Mouse (Mus musculus) CH12.LX (cell line): ENCODE results near the gene Polr2b. TPM values are rescaled to one million over a fixed set of nuclear protein-coding genes. Genes with fewer than 3 reads are reported as not detected.

Source experiments
- DNase-seq: peaks from one replicate; pipeline ENCODE4 v3.0.0-alpha.2; 2013; ENCODE audit errors: extremely low read depth
- H3K27ac ChIP-seq: 2 replicates; pipeline ENCODE4 v1.5.1; 2012; ENCODE audit warnings: low read depth, mild to moderate bottlenecking, control low read depth, moderate library complexity; ENCODE audit not compliant: insufficient read depth
- H3K27me3 ChIP-seq: replicated peaks from 2 replicates; pipeline ENCODE3; 2012; ENCODE audit warnings: inconsistent platforms
- H3K36me3 ChIP-seq, 2 experiments: replicated peaks in 1 of 2; 2 replicates each; pipeline versions ENCODE3 to v1.6.1; 2012; ENCODE audit warnings: inconsistent platforms in 1 of 2, low read length in 1 of 2, mild to moderate bottlenecking in 1 of 2, mixed read lengths in 1 of 2, moderate library complexity in 1 of 2; ENCODE audit not compliant: control insufficient read depth in 1 of 2, insufficient read depth in 1 of 2
- H3K4me1 ChIP-seq, 2 experiments: 2 replicates each; pipeline ENCODE4 v1.6.1; 2012; ENCODE audit warnings: inconsistent platforms in 1 of 2, moderate library complexity in 1 of 2; ENCODE audit not compliant: insufficient read depth in 2 of 2, control insufficient read depth in 1 of 2
- H3K4me2 ChIP-seq: 2 replicates; pipeline ENCODE4 v1.6.1; 2012; ENCODE audit warnings: low read depth, mild to moderate bottlenecking, control low read depth; ENCODE audit not compliant: poor library complexity, insufficient read depth, severe bottlenecking
- H3K4me3 ChIP-seq, 3 experiments: fragments of 150-350 bp in 1 of 3; sonication (generic) in 1 of 3; replicated peaks in 1 of 3; 2 replicates each; pipeline versions ENCODE3 to v1.5.1; 2011 to 2012; ENCODE audit warnings: low read depth in 2 of 3, low read length in 2 of 3, mild to moderate bottlenecking in 2 of 3, moderate library complexity in 2 of 3, control low read depth in 1 of 3, improper control_type of control experiment in 1 of 3, inconsistent platforms in 1 of 3, mixed read lengths in 1 of 3; ENCODE audit not compliant: poor library complexity in 1 of 3
- H3K79me2 ChIP-seq: replicated peaks from 2 replicates; pipeline ENCODE4 v1.6.1; 2012; ENCODE audit warnings: mild to moderate bottlenecking, moderate library complexity; ENCODE audit not compliant: control insufficient read depth, poor library complexity, insufficient read depth, severe bottlenecking; ENCODE audit errors: extremely low read depth
- H3K9ac ChIP-seq: 2 replicates; pipeline ENCODE4 v1.6.1; 2012; ENCODE audit warnings: low read depth, mild to moderate bottlenecking, control low read depth, moderate library complexity; ENCODE audit not compliant: insufficient read depth
- H3K9me3 ChIP-seq: replicated peaks from 2 replicates; pipeline ENCODE3; 2012; ENCODE audit warnings: low read length, inconsistent platforms, mixed read lengths
- CHD2 ChIP-seq: IDR thresholded peaks from 2 replicates; pipeline ENCODE4 v1.6.1; 2011; ENCODE audit warnings: low read length, improper control_type of control experiment
- CTCF ChIP-seq, 2 experiments: IDR thresholded peaks in 1 of 2; conservative IDR thresholded peaks in 1 of 2; 2 replicates each; pipeline ENCODE4 v1.5.1; 2011 to 2012; ENCODE audit warnings: low read depth in 2 of 2, low read length in 2 of 2, improper control_type of control experiment in 1 of 2, inconsistent platforms in 1 of 2, mild to moderate bottlenecking in 1 of 2, moderate library complexity in 1 of 2
- E2F4 ChIP-seq: IDR thresholded peaks from 2 replicates; pipeline ENCODE4 v1.6.1; 2011; ENCODE audit warnings: low read depth, low read length, improper control_type of control experiment; ENCODE audit not compliant: insufficient replicate concordance
- ETS1 ChIP-seq: conservative IDR thresholded peaks from 2 replicates; pipeline ENCODE4 v1.6.1; 2012; ENCODE audit warnings: low read depth, mild to moderate bottlenecking, inconsistent platforms, low read length, improper control_type of control experiment, moderate library complexity
- GABPA ChIP-seq: IDR thresholded peaks from 2 replicates; pipeline ENCODE4 v1.6.1; 2012; ENCODE audit warnings: low read depth, low read length, improper control_type of control experiment, inconsistent platforms; ENCODE audit not compliant: insufficient replicate concordance
- IRF4 ChIP-seq: IDR thresholded peaks from 2 replicates; pipeline ENCODE4 v1.6.1; 2014; ENCODE audit warnings: low read depth, mild to moderate bottlenecking, inconsistent platforms, low read length, improper control_type of control experiment
- JUN ChIP-seq: IDR thresholded peaks from 2 replicates; pipeline ENCODE4 v1.6.1; 2011; ENCODE audit warnings: low read depth, mild to moderate bottlenecking, low read length, improper control_type of control experiment, moderate library complexity; ENCODE audit not compliant: insufficient read depth
- KAT2A ChIP-seq: IDR thresholded peaks from 2 replicates; pipeline ENCODE4 v1.6.1; 2012; ENCODE audit warnings: low read length, improper control_type of control experiment, inconsistent platforms; ENCODE audit not compliant: insufficient replicate concordance
- MAFK ChIP-seq: IDR thresholded peaks from 2 replicates; pipeline ENCODE4 v1.6.1; 2011; ENCODE audit warnings: low read length, improper control_type of control experiment; ENCODE audit not compliant: insufficient replicate concordance
- MAZ ChIP-seq: IDR thresholded peaks from 2 replicates; pipeline ENCODE4 v1.6.1; 2012; ENCODE audit warnings: low read depth, mild to moderate bottlenecking, inconsistent platforms, low read length, improper control_type of control experiment, moderate library complexity
- NELFE ChIP-seq: IDR thresholded peaks from 2 replicates; pipeline ENCODE4 v1.6.1; 2011; ENCODE audit warnings: low read depth, low read length, improper control_type of control experiment
- NRF1 ChIP-seq: IDR thresholded peaks from 2 replicates; pipeline ENCODE4 v1.6.1; 2014; ENCODE audit warnings: low read depth, mild to moderate bottlenecking, inconsistent platforms, low read length, improper control_type of control experiment, moderate library complexity
- PAX5 ChIP-seq: IDR thresholded peaks from 2 replicates; pipeline ENCODE4 v1.6.1; 2012; ENCODE audit warnings: low read length, inconsistent platforms, mixed read lengths
- POLR2A ChIP-seq: IDR thresholded peaks from 2 replicates; pipeline ENCODE4 v1.6.1; 2011; ENCODE audit warnings: low read depth, mild to moderate bottlenecking, improper control_type of control experiment, low read length
- RAD21 ChIP-seq: IDR thresholded peaks from 2 replicates; pipeline ENCODE4 v1.6.1; 2011; ENCODE audit warnings: low read depth, mild to moderate bottlenecking, low read length, improper control_type of control experiment, moderate library complexity
- RCOR1 ChIP-seq: conservative IDR thresholded peaks from 2 replicates; pipeline ENCODE4 v1.6.1; 2012; ENCODE audit warnings: low read depth, mild to moderate bottlenecking, inconsistent platforms, low read length, improper control_type of control experiment
- SIN3A ChIP-seq: IDR thresholded peaks from 2 replicates; pipeline ENCODE4 v1.6.1; 2012; ENCODE audit warnings: low read length, improper control_type of control experiment, inconsistent platforms
- SMC3 ChIP-seq: IDR thresholded peaks from 2 replicates; pipeline ENCODE4 v1.6.1; 2011; ENCODE audit warnings: low read depth, low read length, improper control_type of control experiment
- TBP ChIP-seq: conservative IDR thresholded peaks from 2 replicates; pipeline ENCODE4 v1.6.1; 2011; ENCODE audit warnings: low read depth, low read length, improper control_type of control experiment
- UBTF ChIP-seq: IDR thresholded peaks from 2 replicates; pipeline ENCODE4 v1.6.1; 2012; ENCODE audit warnings: low read depth, mild to moderate bottlenecking, inconsistent platforms, low read length, improper control_type of control experiment, moderate library complexity
- USF1 ChIP-seq: IDR thresholded peaks from 2 replicates; pipeline ENCODE4 v1.6.1; 2014; ENCODE audit warnings: low read depth, mild to moderate bottlenecking, inconsistent platforms, low read length, improper control_type of control experiment
- USF2 ChIP-seq: conservative IDR thresholded peaks from 2 replicates; pipeline ENCODE4 v1.6.1; 2011; ENCODE audit warnings: low read depth, low read length, improper control_type of control experiment
- ZNF384 ChIP-seq: IDR thresholded peaks from 2 replicates; pipeline ENCODE4 v1.6.1; 2012; ENCODE audit warnings: low read depth, low read length, improper control_type of control experiment, inconsistent platforms
- dilution Hi-C: fragments of 300-500 bp; cut with MboI; formaldehyde crosslinking; loops from 2 replicates; pipeline ENCODE4 v1.14.3; 2020; ENCODE audit warnings: low sequenced_read_pairs; ENCODE audit not compliant: extremely low pct_unique_long_range_greater_than_20kb, extremely low pct_ligation_motif_present
- in situ Hi-C: fragments of 300-500 bp; cut with MboI; formaldehyde crosslinking; loops from 3 replicates; pipeline ENCODE4 v1.14.3; 2019; ENCODE audit warnings: low sequenced_read_pairs, low pct_ligation_motif_present, low pct_unique_long_range_greater_than_20kb, mixed read lengths
- polyA plus RNA-seq: library from polyadenylated mRNA; unstranded; fragments of >175 nt; gene quantifications from 2 replicates; pipeline ENCODE4 v1.2.1, GENCODE M21; 2012; ENCODE audit warnings: low read depth; ENCODE audit not compliant: insufficient read length
- total RNA-seq, 2 experiments: library from RNA; depleted of rRNA; stranded (reverse); fragments of 300-350 nt in 1 of 2; fragments of >200 nt in 1 of 2; gene quantifications; 2 replicates each; pipeline ENCODE4 v1.2.3; 2012 to 2014

Gene Polr2b
- total and polyA plus RNA-seq, 3 experiments = 88.0 to 133 (median 119) TPM

DNA sequence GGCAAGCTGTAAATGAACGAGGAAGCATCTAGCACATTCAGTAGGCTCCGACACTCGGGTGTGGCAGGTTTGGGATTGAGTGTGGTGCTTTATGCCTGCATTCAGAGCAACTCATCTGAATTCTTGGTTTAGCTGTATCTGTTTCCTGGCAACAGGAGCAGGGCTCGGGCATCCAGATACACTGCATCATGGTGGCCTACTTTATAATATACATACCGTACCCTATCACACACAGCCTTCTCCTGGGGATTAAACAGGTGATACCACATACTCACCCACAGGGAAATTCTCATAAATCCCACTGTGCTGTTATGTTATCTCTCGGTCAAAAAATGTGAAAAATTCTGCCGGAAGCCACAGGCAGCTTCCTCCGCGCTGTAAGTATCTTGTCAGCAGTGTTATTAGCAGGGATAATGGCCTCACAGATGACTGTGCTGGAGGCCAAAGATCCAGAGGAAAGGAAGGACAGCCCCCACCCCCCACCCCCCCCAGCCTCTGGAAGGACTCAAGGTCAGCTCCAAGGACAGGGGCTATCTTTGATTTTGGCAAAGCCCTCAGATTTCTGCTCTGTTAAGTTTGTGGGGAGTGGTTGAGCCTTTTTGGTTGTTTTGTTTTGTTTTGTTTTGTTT is 84.2 kb downstream of the Polr2b start:
- Histone ChIP-seq H3K27ac (no peak overlapping the region), H3K4me3 (no peak overlapping the region), H3K9ac (no peak overlapping the region), H3K27me3 (no peaks in the 10 kb centered on the region), H3K4me2 (no peak overlapping the region), H3K9me3 (no peaks in the 10 kb centered on the region), H3K4me1 (no peaks in the 10 kb centered on the region), H3K79me2 (no peaks in the 10 kb centered on the region), H3K36me3 (no peaks in the 10 kb centered on the region)
- dilution Hi-C loops = no loop called here
- in situ Hi-C loops = no loop called here
- no peak for TF ChIP-seq ETS1
- no peak for TF ChIP-seq NRF1
- TF ChIP-seq USF1 = no peak
- TF ChIP-seq USF2 = no peak
- no peak for TF ChIP-seq RCOR1
- TF ChIP-seq E2F4 = no peak
- no peak for TF ChIP-seq SIN3A
- TF ChIP-seq CTCF (conservative IDR thresholded peaks at IDR 0.05 in 1 of 2, IDR thresholded peaks at IDR 0.05 in 1 of 2; ENCODE audit: low read depth in 2 of 2, low read length in 2 of 2) = no peak
- TF ChIP-seq NELFE = no peak
- no peak for TF ChIP-seq MAZ
- no peak for TF ChIP-seq ZNF384
- TF ChIP-seq IRF4 = no peak
- TF ChIP-seq KAT2A = no peak
- no peak for TF ChIP-seq JUN
- TF ChIP-seq MAFK = no peak
- TF ChIP-seq POLR2A = no peak
- TF ChIP-seq RAD21 = no peak
- TF ChIP-seq SMC3 = no peak
- no peak for TF ChIP-seq PAX5
- TF ChIP-seq GABPA = no peak
- no peak for DNase-seq

GRCm38 (mm10) chr5:77398285-77399057 is 88.5 kb downstream of the Polr2b start:
- no peaks in the 10 kb centered on the region for H3K36me3 ChIP-seq
- H3K27me3 ChIP-seq = no peaks in the 10 kb centered on the region
- no peak for TF ChIP-seq USF2
- TF ChIP-seq TBP = no peak
- TF ChIP-seq GABPA = no peak
- TF ChIP-seq UBTF = no peak
- no peak for TF ChIP-seq CHD2
- no peak for TF ChIP-seq RCOR1
- TF ChIP-seq ZNF384 = no peak
- no peaks in the 10 kb centered on the region for H3K4me1 ChIP-seq
- no peaks in the 10 kb centered on the region for H3K79me2 ChIP-seq
- dilution Hi-C loops (no loop called here), in situ Hi-C loops (no loop called here)
- no peak for DNase-seq
- no peak overlapping the region for H3K4me2 ChIP-seq
- H3K9me3 ChIP-seq = no peaks in the 10 kb centered on the region
- H3K9ac ChIP-seq = no peak overlapping the region
- no peak overlapping the region for H3K27ac ChIP-seq
- H3K4me3 ChIP-seq = no peak overlapping the region
